ENCODE assay signal across 9 mouse cellular contexts in genomic region chr11:107865128-107865527, GRCm38 (mm10). TPM values are rescaled to one million over a fixed set of nuclear protein-coding genes. Genes with fewer than 3 reads are reported as not detected.
A peak's percentile ranks its signal among the peaks of the same experiment; 100 is the strongest.
DNase-seq lines count a peak whose midpoint lies in the region; ATAC-seq lines count a peak whose summit lies in the region.
"Had no signal": no experiment of that assay in that cellular context is flagged by ENCODE, and none has a peak within 500 bp of the region (broad histone marks: within the 10 kb centered on the region; RNA-seq: fewer than 3 reads in every experiment).

No protein-coding gene starts in this region.

- ATAC-seq in kidney, embryonic 14.5 days (ENCODE audit: low FRiP score, low TSS enrichment) = no peak
- 0 out of 2 replicates have a peak, but pooled peaks have one; percentile 20 for ATAC-seq in forebrain, embryonic 13.5 days
- ATAC-seq in hindbrain, embryonic 11.5 days (ENCODE audit: low FRiP score) = no peak

- no peaks in the 10 kb centered on the region for H3K4me1 ChIP-seq in kidney, embryonic 14.5 days (ENCODE audit: control insufficient read depth, insufficient read depth, low read length)
- H3K4me1 ChIP-seq in forebrain, embryonic 13.5 days = peaks cover 13% of the 10 kb centered on the region
- H3K4me1 ChIP-seq in hindbrain, embryonic 11.5 days (replicated peaks; ENCODE audit: control insufficient read depth, insufficient read depth, low read length) = no peaks in the 10 kb centered on the region

- H3K27ac ChIP-seq in kidney, embryonic 14.5 days (ENCODE audit: low read depth, low read length) = no peak overlapping the region
- H3K27ac ChIP-seq in forebrain, embryonic 13.5 days = no peak overlapping the region
- H3K27ac ChIP-seq in hindbrain, embryonic 11.5 days (ENCODE audit: low read depth, low read length) = no peak overlapping the region

- no peak overlapping the region for H3K4me3 ChIP-seq in kidney, embryonic 14.5 days (ENCODE audit: low read length)
- H3K4me3 ChIP-seq in forebrain, embryonic 13.5 days = no peak overlapping the region
- H3K4me3 ChIP-seq in hindbrain, embryonic 11.5 days (ENCODE audit: low read depth, low read length) = no peak overlapping the region
- H3K4me3 ChIP-seq: myocyte had no signal

- WGBS in kidney, embryonic 14.5 days = 13% methylated on average over 7 of the region's 7 CpGs
- WGBS in forebrain, embryonic 13.5 days = 15% methylated on average over 7 of the region's 7 CpGs
- WGBS in hindbrain, embryonic 11.5 days = 17% methylated on average over 7 of the region's 7 CpGs

- H3K9ac ChIP-seq in kidney, embryonic 14.5 days (ENCODE audit: low read depth, low read length) = no peak overlapping the region
- H3K9ac ChIP-seq in forebrain, embryonic 13.5 days = no peak overlapping the region
- H3K9ac ChIP-seq in hindbrain, embryonic 11.5 days (ENCODE audit: low read depth, low read length) = no peak overlapping the region

- H3K36me3 ChIP-seq in kidney, embryonic 14.5 days (ENCODE audit: control insufficient read depth, insufficient read depth, low read length) = no peaks in the 10 kb centered on the region
- no peaks in the 10 kb centered on the region for H3K36me3 ChIP-seq in forebrain, embryonic 13.5 days (ENCODE audit: poor library complexity, severe bottlenecking)
- H3K36me3 ChIP-seq in hindbrain, embryonic 11.5 days (ENCODE audit: control insufficient read depth, insufficient read depth, low read length) = no peaks in the 10 kb centered on the region

- no peaks in the 10 kb centered on the region for H3K27me3 ChIP-seq in kidney, embryonic 14.5 days (ENCODE audit: control insufficient read depth, insufficient read depth, low read length)
- no peaks in the 10 kb centered on the region for H3K27me3 ChIP-seq in forebrain, embryonic 13.5 days
- no peaks in the 10 kb centered on the region for H3K27me3 ChIP-seq in hindbrain, embryonic 11.5 days (ENCODE audit: control insufficient read depth, insufficient read depth, low read length)

- intact Hi-C loops in left cerebral cortex, postnatal 10 days (cut with DNase I) = loop anchor here (2.0 kb wide), 1 partner anchor 118 kb away; no protein-coding TSS in a partner anchor

- DNase-seq in kidney, adult 11 months = peak; percentile 28
- DNase-seq in brain, adult 2 months (ENCODE audit: low read depth, low spot score) = peak; percentile 80
- peak; percentile 83 for DNase-seq in hindbrain, embryonic 11.5 days (ENCODE audit: low spot score)
- DNase-seq in left cerebral cortex, postnatal 10 days (ENCODE audit: extremely low spot score in 1 of 2, low spot score in 2 of 2) = peak; percentile 67 to 79
- peak; percentile 32 to 44 for DNase-seq in natural killer cell, adult 2 months (ENCODE audit: low spot score in 2 of 2)
- peak; percentile 31 for DNase-seq in testis, postnatal 14 days (ENCODE audit: low spot score)

- no peaks in the 10 kb centered on the region for H3K9me3 ChIP-seq in kidney, embryonic 14.5 days (ENCODE audit: control insufficient read depth, low read length)
- H3K9me3 ChIP-seq in forebrain, embryonic 13.5 days (replicated peaks) = no peaks in the 10 kb centered on the region
- H3K9me3 ChIP-seq in hindbrain, embryonic 11.5 days (ENCODE audit: control insufficient read depth, low read length) = no peaks in the 10 kb centered on the region

- no peak overlapping the region for H3K4me2 ChIP-seq in kidney, embryonic 14.5 days (replicated peaks; ENCODE audit: low read depth, low read length)
- H3K4me2 ChIP-seq in forebrain, embryonic 13.5 days = no peak overlapping the region
- H3K4me2 ChIP-seq in hindbrain, embryonic 11.5 days (replicated peaks; ENCODE audit: low read depth, low read length) = no peak overlapping the region

RNA-seq across cellular contexts. Expression of gene Cacng5, which starts 49.7 kb away (rescaled TPM):
- polyA plus RNA-seq in kidney, embryonic 14.5 days (2014; fragmentation: Nextera tagmentation; extraction: Ambion mirVana) = not detected in 2 replicates
- polyA plus RNA-seq in forebrain, embryonic 13.5 days (2015; fragmentation: Nextera tagmentation; extraction: Ambion mirVana) = 1.4 and 2.2 TPM in 2 replicates
- polyA plus RNA-seq in hindbrain, embryonic 11.5 days (2014; fragmentation: Nextera tagmentation; extraction: Ambion mirVana) = 0.82 and 0.84 TPM in 2 replicates
- total RNA-seq in left cerebral cortex, postnatal 10 days (2021) = 10 to 100 TPM; 22.5 to 22.8 TPM
- polyA plus RNA-seq: myocyte had no signal

Comparison
In these comparisons a context has a peak if more than half of its experiments do, and no peak if none do; other contexts are left out.
1. DNase-seq: peak in every context shown above with its lines; median percentile 83 in hindbrain, embryonic 11.5 days; 80 in brain, adult 2 months; 73 in left cerebral cortex, postnatal 10 days; 38 in natural killer cell, adult 2 months; 31 in testis, postnatal 14 days; 28 in kidney, adult 11 months.